Mouse (Mus musculus): ENCODE measurements around the gene Zfand2a.

DNA sequence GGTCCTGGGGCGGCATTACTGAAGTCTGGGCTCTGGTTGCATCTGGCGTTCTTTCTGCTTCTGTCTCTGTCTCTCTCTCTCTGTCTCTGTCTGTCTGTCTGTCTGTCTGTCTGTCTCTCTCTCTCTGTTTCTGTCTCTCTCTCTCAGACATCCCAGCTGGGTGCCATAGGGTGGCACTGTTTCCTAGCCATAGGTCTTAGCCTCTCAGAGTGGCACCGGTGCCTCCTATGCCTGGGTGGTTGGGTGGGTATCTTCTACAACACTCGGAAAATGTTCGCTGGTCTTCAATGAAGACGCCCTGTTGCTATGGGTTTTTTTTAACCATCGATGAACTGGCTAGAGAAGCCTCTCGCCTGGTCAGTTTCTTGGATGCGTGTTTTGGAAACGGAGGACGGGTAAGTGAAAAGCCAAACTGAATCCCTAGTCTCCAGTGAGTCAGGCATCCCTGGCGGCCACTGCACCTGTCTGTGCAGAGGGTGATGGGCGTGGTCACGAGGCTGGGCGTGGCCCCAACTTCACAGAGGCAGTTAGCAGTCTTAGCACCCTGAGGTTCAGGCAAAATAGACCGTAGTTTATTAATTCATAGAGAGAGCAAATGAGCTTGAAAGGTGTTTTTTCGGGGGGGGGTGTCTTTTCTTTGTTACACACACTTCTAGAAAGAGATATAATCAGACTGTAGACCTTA, 26.5 kb upstream of the Zfand2a start:
- TF ChIP-seq CTCF (IDR thresholded peaks at IDR 0.05; ENCODE audit: low read depth, low read length): no peak
- TF ChIP-seq GATA1 (IDR thresholded peaks at IDR 0.05; ENCODE audit: borderline replicate concordance, low read length): no peak
- TF ChIP-seq TAL1 (conservative IDR thresholded peaks at IDR 0.05; ENCODE audit: low read depth, low read length): no peak
